Mouse (Mus musculus): ENCODE data around the gene Glis1.

DNA sequence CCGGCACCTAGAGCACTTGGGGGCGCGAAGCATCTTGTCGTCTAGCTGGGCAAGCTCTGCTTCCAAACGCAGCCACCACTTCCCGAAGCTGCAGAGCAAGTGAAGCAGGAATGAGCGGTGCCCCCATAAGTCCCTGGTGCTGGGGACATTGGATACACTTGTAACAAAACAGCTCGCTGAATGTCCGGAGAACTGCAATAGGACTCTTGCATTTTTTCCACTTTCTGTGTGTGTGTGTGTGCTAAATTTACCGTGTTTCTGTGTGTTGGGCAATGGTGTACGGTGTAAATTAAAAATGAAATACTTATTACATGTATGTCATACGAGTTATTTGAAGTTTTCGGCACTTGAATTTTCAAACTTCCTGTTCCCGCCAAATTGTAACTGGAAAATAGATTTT, 249.7 kb downstream of the Glis1 start, which contains the start of gene Dmrtb1:
- no peak for TF ChIP-seq CTCF (IDR thresholded peaks at IDR 0.05; ENCODE audit: low read depth, low read length)
- no peak for TF ChIP-seq GATA1 (IDR thresholded peaks at IDR 0.05; ENCODE audit: borderline replicate concordance, low read length)

Data from G1E (cell line).